Mouse (Mus musculus): ENCODE results near the gene Gse1.

GRCm38 (mm10) chr8:120371146-120371545 is 142.9 kb downstream of the Gse1 start:
- TF ChIP-seq GATA1 (IDR thresholded peaks at IDR 0.05; ENCODE audit: low read length) (no peak), TAL1 (IDR thresholded peaks at IDR 0.05; ENCODE audit: low read length) (no peak)
